Mouse (Mus musculus): ENCODE measurements around the gene Mymx. TPM values are rescaled to one million over a fixed set of nuclear protein-coding genes. Genes with fewer than 3 reads are reported as not detected.

Mymx gene
- 576 TPM for polyA plus RNA-seq (2012; fragmentation: generic; extraction: Trizol)

DNA sequence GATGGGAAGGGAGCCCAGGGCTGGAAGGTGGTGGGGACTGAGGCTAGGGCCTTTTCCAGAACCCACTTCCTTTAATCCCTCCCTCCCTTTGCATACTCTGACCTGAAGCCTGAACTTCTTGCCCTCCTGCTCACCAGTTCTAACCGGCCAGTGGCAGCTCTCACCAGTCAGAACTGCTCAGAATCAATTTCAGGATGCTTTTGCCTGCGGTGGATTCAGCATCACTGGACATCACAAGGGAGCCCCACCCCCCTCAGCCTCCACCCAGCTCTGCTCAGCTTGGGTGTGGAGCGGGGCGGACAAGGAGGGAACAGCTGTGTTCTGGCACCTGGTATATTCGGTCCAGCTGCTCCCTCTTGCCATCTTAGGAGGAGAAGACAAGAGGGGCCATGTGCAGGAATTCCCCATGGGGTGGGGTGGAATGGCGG is at the start of gene Mymx:
Gene Mymx (minus strand): TSS at position 226 of the 428 bp plus-strand sequence.
- Histone ChIP-seq H3K79me2 (ENCODE audit: control insufficient read depth, insufficient read depth) (peaks cover 9% of the 10 kb centered on the region), H3K4me3 (peak within 1 kb of the TSS; percentile 80), H3ac (ENCODE audit: control insufficient read depth, insufficient read length) (peak within 1 kb of the TSS; percentile 28), H3K36me3 (ENCODE audit: control insufficient read depth, insufficient read depth) (no peaks in the 10 kb centered on the region), H3K4me2 (ENCODE audit: low read depth) (peak within 1 kb of the TSS; percentile 70), H3K27me3 (ENCODE audit: control insufficient read depth, insufficient read depth, insufficient read length) (no peaks in the 10 kb centered on the region)
- TF ChIP-seq MAX (IDR thresholded peaks at IDR 0.05; ENCODE audit: low read depth), result no peak
- peak; percentile 42 for TF ChIP-seq POLR2AphosphoS2 (IDR thresholded peaks at IDR 0.05; ENCODE audit: insufficient read length, low read depth)
- TF ChIP-seq TCF12 (IDR thresholded peaks at IDR 0.05; ENCODE audit: insufficient read depth, poor library complexity, severe bottlenecking), result peak; percentile 99
- TF ChIP-seq E2F4 (IDR thresholded peaks at IDR 0.05; ENCODE audit: insufficient read depth), result no peak
- peak; percentile 88 to 99 (median 99) for TF ChIP-seq MYOD1 (IDR thresholded peaks at IDR 0.05; ENCODE audit: control insufficient read depth in 1 of 3, insufficient read length in 2 of 3, low read depth in 2 of 3)
- peak; percentile 97 to 100 (median 97) for TF ChIP-seq MYOG (IDR thresholded peaks at IDR 0.05; ENCODE audit: control insufficient read depth in 1 of 3, insufficient read depth in 1 of 3, insufficient read length in 2 of 3, low read depth in 2 of 3)
- no peak for TF ChIP-seq USF1 (IDR thresholded peaks at IDR 0.05; ENCODE audit: low read depth)
- no peak for TF ChIP-seq CEBPB (IDR thresholded peaks at IDR 0.05; ENCODE audit: insufficient read depth, poor library complexity, severe bottlenecking)
- TF ChIP-seq TCF3 (IDR thresholded peaks at IDR 0.05; ENCODE audit: insufficient read length, low read depth), result peak; percentile 96
- no peak for TF ChIP-seq POLR2A (IDR thresholded peaks at IDR 0.05; ENCODE audit: insufficient read length, low read depth)

DNA sequence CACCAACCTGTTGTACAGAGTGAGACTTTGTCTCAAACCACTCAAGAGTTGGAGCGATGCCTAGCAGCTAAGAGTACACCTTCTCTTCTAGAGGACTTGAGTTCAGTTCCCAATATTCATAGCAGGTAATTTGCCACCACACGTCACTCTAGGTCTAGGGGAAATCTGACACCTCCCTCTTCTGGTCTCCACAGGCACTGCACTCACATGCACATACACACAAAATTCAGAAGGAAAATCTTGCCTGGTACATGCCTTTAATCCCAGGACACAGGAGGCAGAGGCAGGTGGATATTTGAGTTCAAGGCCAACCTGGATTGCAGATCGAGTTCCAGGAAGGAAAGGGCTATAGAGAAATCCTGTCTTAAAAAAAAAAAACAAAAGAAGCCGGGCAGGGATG is 42.3 kb upstream of the Mymx start:
- no peak overlapping the region for H3ac ChIP-seq (ENCODE audit: control insufficient read depth, insufficient read length)
- no peak overlapping the region for H3K4me2 ChIP-seq (ENCODE audit: low read depth)
- no peaks in the 10 kb centered on the region for H3K36me3 ChIP-seq (ENCODE audit: control insufficient read depth, insufficient read depth)
- H3K27me3 ChIP-seq (ENCODE audit: control insufficient read depth, insufficient read depth, insufficient read length), result no peaks in the 10 kb centered on the region
- no peak for TF ChIP-seq SRF (IDR thresholded peaks at IDR 0.05; ENCODE audit: control insufficient read depth, insufficient read length, low read depth)
- no peak for TF ChIP-seq POLR2AphosphoS2 (IDR thresholded peaks at IDR 0.05; ENCODE audit: insufficient read length, low read depth)
- TF ChIP-seq TCF3 (IDR thresholded peaks at IDR 0.05; ENCODE audit: insufficient read length, low read depth), result no peak
- TF ChIP-seq E2F4 (IDR thresholded peaks at IDR 0.05; ENCODE audit: insufficient read depth), result no peak
- no peak for TF ChIP-seq MYOG (IDR thresholded peaks at IDR 0.05; ENCODE audit: control insufficient read depth in 1 of 3, insufficient read depth in 1 of 3, insufficient read length in 2 of 3, low read depth in 2 of 3)
- no peak for TF ChIP-seq CEBPB (IDR thresholded peaks at IDR 0.05; ENCODE audit: insufficient read depth, poor library complexity, severe bottlenecking)
- no peak for TF ChIP-seq USF1 (IDR thresholded peaks at IDR 0.05; ENCODE audit: low read depth)
- TF ChIP-seq MAX (IDR thresholded peaks at IDR 0.05; ENCODE audit: low read depth), result no peak
- no peak for TF ChIP-seq MYOD1 (IDR thresholded peaks at IDR 0.05; ENCODE audit: control insufficient read depth in 1 of 3, insufficient read length in 2 of 3, low read depth in 2 of 3)
- no peak for TF ChIP-seq REST (IDR thresholded peaks at IDR 0.05; ENCODE audit: insufficient read depth, insufficient read length)
- TF ChIP-seq TCF12 (IDR thresholded peaks at IDR 0.05; ENCODE audit: insufficient read depth, poor library complexity, severe bottlenecking), result no peak
- TF ChIP-seq POLR2A (IDR thresholded peaks at IDR 0.05; ENCODE audit: insufficient read length, low read depth), result no peak
- no peak overlapping the region for H3K4me3 ChIP-seq
- no peaks in the 10 kb centered on the region for H3K79me2 ChIP-seq (ENCODE audit: control insufficient read depth, insufficient read depth)

DNA sequence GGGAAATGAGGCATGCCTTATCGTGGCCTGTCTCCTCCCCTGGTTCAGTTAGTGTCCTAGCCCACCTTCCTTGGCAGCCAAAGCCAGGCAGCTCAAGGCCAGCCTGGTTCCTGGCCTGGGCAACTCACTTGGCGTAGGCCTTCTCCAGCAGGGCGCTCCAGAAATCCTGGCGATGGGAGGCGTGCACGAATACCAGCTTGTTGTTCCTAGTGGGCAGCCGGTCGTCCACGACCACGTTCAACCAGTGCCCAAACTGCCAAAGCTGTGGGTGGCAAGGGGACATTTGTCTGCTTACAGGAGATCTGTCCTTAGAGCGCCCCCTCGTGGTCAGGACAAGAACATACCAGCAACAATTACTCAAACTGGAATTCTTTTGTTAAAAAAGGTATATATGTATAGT is 40.8 kb upstream of the Mymx start:
- Histone ChIP-seq H3K79me2 (ENCODE audit: control insufficient read depth, insufficient read depth) (no peaks in the 10 kb centered on the region), H3ac (ENCODE audit: control insufficient read depth, insufficient read length) (no peak overlapping the region), H3K36me3 (ENCODE audit: control insufficient read depth, insufficient read depth) (no peaks in the 10 kb centered on the region), H3K4me3 (no peak overlapping the region), H3K4me2 (ENCODE audit: low read depth) (peak overlapping the region; percentile 48), H3K27me3 (ENCODE audit: control insufficient read depth, insufficient read depth, insufficient read length) (no peaks in the 10 kb centered on the region)
- TF ChIP-seq MAX (IDR thresholded peaks at IDR 0.05; ENCODE audit: low read depth) (no peak), CEBPB (IDR thresholded peaks at IDR 0.05; ENCODE audit: insufficient read depth, poor library complexity, severe bottlenecking) (no peak), MYOG (IDR thresholded peaks at IDR 0.05; ENCODE audit: control insufficient read depth in 1 of 3, insufficient read depth in 1 of 3, insufficient read length in 2 of 3, low read depth in 2 of 3) (peak in 1 of 3 experiments; percentile 26)

GRCm38 (mm10) chr17:45641981-45642380 is 40.1 kb upstream of the Mymx start:
- Histone ChIP-seq H3K36me3 (ENCODE audit: control insufficient read depth, insufficient read depth) (no peaks in the 10 kb centered on the region), H3ac (ENCODE audit: control insufficient read depth, insufficient read length) (no peak overlapping the region), H3K4me3 (no peak overlapping the region), H3K4me2 (ENCODE audit: low read depth) (no peak overlapping the region), H3K79me2 (ENCODE audit: control insufficient read depth, insufficient read depth) (no peaks in the 10 kb centered on the region), H3K27me3 (ENCODE audit: control insufficient read depth, insufficient read depth, insufficient read length) (no peaks in the 10 kb centered on the region)
- no peak for TF ChIP-seq MYOD1 (IDR thresholded peaks at IDR 0.05; ENCODE audit: control insufficient read depth in 1 of 3, insufficient read length in 2 of 3, low read depth in 2 of 3)
- no peak for TF ChIP-seq MAX (IDR thresholded peaks at IDR 0.05; ENCODE audit: low read depth)
- no peak for TF ChIP-seq TCF3 (IDR thresholded peaks at IDR 0.05; ENCODE audit: insufficient read length, low read depth)

- H3K79me2 ChIP-seq (ENCODE audit: control insufficient read depth, insufficient read depth), result no peaks in the 10 kb centered on the region
Measured at GRCm38 (mm10) chr17:45638596-45639295, 36.8 kb upstream of the Mymx start.

More at GRCm38 (mm10) chr17:45638596-45639295, 36.8 kb upstream of the Mymx start:
- H3ac ChIP-seq (ENCODE audit: control insufficient read depth, insufficient read length), result no peak overlapping the region
- H3K36me3 ChIP-seq (ENCODE audit: control insufficient read depth, insufficient read depth), result no peaks in the 10 kb centered on the region
- no peak overlapping the region for H3K4me3 ChIP-seq
- H3K27me3 ChIP-seq (ENCODE audit: control insufficient read depth, insufficient read depth, insufficient read length), result no peaks in the 10 kb centered on the region
- H3K4me2 ChIP-seq (ENCODE audit: low read depth), result no peak overlapping the region
- TF ChIP-seq MYOG (IDR thresholded peaks at IDR 0.05; ENCODE audit: control insufficient read depth in 1 of 3, insufficient read depth in 1 of 3, insufficient read length in 2 of 3, low read depth in 2 of 3), result no peak
- TF ChIP-seq SRF (IDR thresholded peaks at IDR 0.05; ENCODE audit: control insufficient read depth, insufficient read length, low read depth), result no peak
- TF ChIP-seq TCF3 (IDR thresholded peaks at IDR 0.05; ENCODE audit: insufficient read length, low read depth), result no peak
- no peak for TF ChIP-seq E2F4 (IDR thresholded peaks at IDR 0.05; ENCODE audit: insufficient read depth)
- TF ChIP-seq POLR2A (IDR thresholded peaks at IDR 0.05; ENCODE audit: insufficient read length, low read depth), result no peak
- TF ChIP-seq USF1 (IDR thresholded peaks at IDR 0.05; ENCODE audit: low read depth), result no peak
- TF ChIP-seq POLR2AphosphoS2 (IDR thresholded peaks at IDR 0.05; ENCODE audit: insufficient read length, low read depth), result no peak
- TF ChIP-seq MAX (IDR thresholded peaks at IDR 0.05; ENCODE audit: low read depth), result no peak
- TF ChIP-seq REST (IDR thresholded peaks at IDR 0.05; ENCODE audit: insufficient read depth, insufficient read length), result no peak
- TF ChIP-seq MYOD1 (IDR thresholded peaks at IDR 0.05; ENCODE audit: control insufficient read depth in 1 of 3, insufficient read length in 2 of 3, low read depth in 2 of 3), result no peak
- no peak for TF ChIP-seq CEBPB (IDR thresholded peaks at IDR 0.05; ENCODE audit: insufficient read depth, poor library complexity, severe bottlenecking)
- TF ChIP-seq TCF12 (IDR thresholded peaks at IDR 0.05; ENCODE audit: insufficient read depth, poor library complexity, severe bottlenecking), result no peak
